Mouse (Mus musculus) stomach, postnatal 0 days (tissue): Measurements from ENCODE around the gene Mast4.

ENCODE experiments used
- CTCF ChIP-seq: IDR thresholded peaks from 2 replicates; pipeline ENCODE4 v1.5.1; 2016; ENCODE audit warnings: antibody characterized with exemption, low read depth, mild to moderate bottlenecking, moderate library complexity
- EP300 ChIP-seq: optimal IDR thresholded peaks from 2 replicates; pipeline ENCODE3; 2016; ENCODE audit warnings: antibody characterized with exemption

GRCm38 (mm10) chr13:103254861-103255260 lies 79.4 kb downstream of the Mast4 start:
- no peak for TF ChIP-seq CTCF
- no peak for TF ChIP-seq EP300
